Comparison of ENCODE assay signal across 9 mouse cellular contexts in genomic region chr4:63480098-63480844, GRCm38 (mm10). TPM values are rescaled to one million over a fixed set of nuclear protein-coding genes. Genes with fewer than 3 reads are reported as not detected.
DNase-seq lines count a peak whose midpoint lies in the region; ATAC-seq and TF ChIP-seq lines count a peak whose summit lies in the region.
"Had no signal": no experiment of that assay in that cellular context is flagged by ENCODE, and none has a peak within 500 bp of the region (broad histone marks: within the 10 kb centered on the region; RNA-seq: fewer than 3 reads in every experiment).

No protein-coding gene starts in this region.

- H3K27me3 ChIP-seq in kidney, adult 2 months (replicated peaks; ENCODE audit: control insufficient read depth, insufficient read depth, low read length), result no peaks in the 10 kb centered on the region

- peak; percentile 47 for DNase-seq in urinary bladder, postnatal 25 days (ENCODE audit: low spot score)
- no peak for DNase-seq in urinary bladder, postnatal 10 days (ENCODE audit: low spot score)
- peak; percentile 71 to 72 for DNase-seq in cerebellum, postnatal 14 days
- peak; percentile 37 for DNase-seq in gastrocnemius, postnatal 10 days
- DNase-seq in kidney, adult 2 months, result peak; percentile 75
- DNase-seq in lung, adult 2 months, result peak; percentile 55
- DNase-seq in thymus, postnatal 10 days (ENCODE audit: low spot score in 2 of 2), result peak; percentile 80 to 81

- 26% methylated on average over 11 of the region's 11 CpGs for WGBS in kidney, adult 2 months
- 41% methylated on average over 11 of the region's 11 CpGs for WGBS in lung, adult 2 months

- H3K4me1 ChIP-seq in kidney, adult 2 months (ENCODE audit: control insufficient read depth, insufficient read depth, low read length), result peaks cover 11% of the 10 kb centered on the region
- no peaks in the 10 kb centered on the region for H3K4me1 ChIP-seq in lung, adult 2 months (ENCODE audit: control insufficient read depth, insufficient read depth, low read length)

- TF ChIP-seq CTCF in kidney, adult 2 months (conservative IDR thresholded peaks at IDR 0.05; ENCODE audit: insufficient read depth, insufficient read length, low read depth, low read length), result peak; percentile 86
- TF ChIP-seq CTCF in lung, adult 2 months (IDR thresholded peaks at IDR 0.05; ENCODE audit: insufficient read depth, low read length), result peak; percentile 79

- TF ChIP-seq POLR2A in kidney, adult 2 months (IDR thresholded peaks at IDR 0.05; ENCODE audit: low read depth, low read length), result no peak
- TF ChIP-seq POLR2A in lung, adult 2 months (IDR thresholded peaks at IDR 0.05; ENCODE audit: borderline replicate concordance, extremely low read depth, low read depth, low read length), result no peak

- H3K4me3 ChIP-seq in kidney, adult 2 months (ENCODE audit: insufficient read depth, low read depth, low read length), result no peak overlapping the region
- no peak overlapping the region for H3K4me3 ChIP-seq in lung, adult 2 months (replicated peaks; ENCODE audit: extremely low read depth, low read depth, low read length)
- H3K4me3 ChIP-seq: erythroblast, embryonic 14.5 days had no signal

- peak; percentile 49; the same call in 1 of the 2 replicates for ATAC-seq in neutrophil, adult 5-6 weeks (ENCODE audit: extremely low read depth, insufficient number of reproducible peaks, low FRiP score, poor library complexity, severe bottlenecking)

- peak overlapping the region; percentile 86 for H3K27ac ChIP-seq in kidney, adult 2 months (ENCODE audit: insufficient read depth, low read depth, low read length)

- H3K36me3 ChIP-seq in kidney, adult 2 months (ENCODE audit: control insufficient read depth, insufficient read depth, low read length), result no peaks in the 10 kb centered on the region

RNA-seq across cellular contexts. Expression of gene Whrn, which starts 15.5 kb away (rescaled TPM):
- total RNA-seq in gastrocnemius, postnatal 10 days (2021), result 1 to 10 TPM; 2.5 to 4.7 TPM
- polyA plus RNA-seq in kidney, adult 2 months (2012; rRNA removed), result 20.3 and 22.7 TPM in 2 replicates
- 6.4 and 7.8 TPM in 2 replicates for polyA plus RNA-seq in lung, adult 2 months (2012; rRNA removed)
- total RNA-seq in neutrophil, adult 5-6 weeks (2017), result 13.3 and 21.5 TPM in 2 replicates
